Mouse (Mus musculus) adrenal gland, postnatal 36 days (tissue): ENCODE data around the gene Lyzl6. TPM values are rescaled to one million over a fixed set of nuclear protein-coding genes. Genes with fewer than 3 reads are reported as not detected.

Experiments used
- DNase-seq, 2 experiments: peaks; one replicate each; pipeline ENCODE4 v3.0.0; 2021; ENCODE audit warnings: mixed read lengths in 1 of 2
- total RNA-seq, 2 experiments: library from RNA; stranded (reverse); gene quantifications; 2 replicates each; pipeline ENCODE4 v1.2.3; 2021

Gene Lyzl6
- total RNA-seq, 2 experiments from 2014 or later, result not detected

GRCm38 (mm10) chr11:103645731-103646130, 7.0 kb upstream of the Lyzl6 start:
- DNase-seq, result no peak

- DNase-seq, result no peak
These were observed 4.5 kb upstream of the Lyzl6 start for GRCm38 (mm10) chr11:103643211-103643610.

GRCm38 (mm10) chr11:103639407-103639946, 787 bp upstream of the Lyzl6 start:
- peak; percentile 63 to 69 for DNase-seq

DNA sequence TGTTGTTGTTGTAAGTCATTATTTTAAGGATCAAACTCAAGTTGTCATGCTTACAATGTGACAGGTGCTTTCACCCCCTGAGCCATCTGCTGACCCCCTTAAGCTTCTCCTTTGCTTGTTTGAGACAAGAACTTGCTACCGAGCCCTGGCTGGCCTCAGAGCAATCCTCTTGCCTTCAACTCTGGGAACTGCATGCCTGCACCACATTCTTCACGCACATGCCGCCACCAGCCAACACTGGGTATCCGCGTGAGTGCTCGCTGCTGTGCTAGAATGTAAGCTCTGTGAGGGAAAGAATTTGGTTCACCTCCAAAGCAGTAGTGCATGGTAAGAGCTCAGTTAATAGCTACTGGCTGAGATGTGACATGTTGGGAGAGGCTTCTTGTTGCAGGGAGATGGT, 2.4 kb downstream of the Lyzl6 start:
- no peak for DNase-seq

- no peak for DNase-seq
These were observed 3.2 kb downstream of the Lyzl6 start for GRCm38 (mm10) chr11:103635481-103635880.

DNA sequence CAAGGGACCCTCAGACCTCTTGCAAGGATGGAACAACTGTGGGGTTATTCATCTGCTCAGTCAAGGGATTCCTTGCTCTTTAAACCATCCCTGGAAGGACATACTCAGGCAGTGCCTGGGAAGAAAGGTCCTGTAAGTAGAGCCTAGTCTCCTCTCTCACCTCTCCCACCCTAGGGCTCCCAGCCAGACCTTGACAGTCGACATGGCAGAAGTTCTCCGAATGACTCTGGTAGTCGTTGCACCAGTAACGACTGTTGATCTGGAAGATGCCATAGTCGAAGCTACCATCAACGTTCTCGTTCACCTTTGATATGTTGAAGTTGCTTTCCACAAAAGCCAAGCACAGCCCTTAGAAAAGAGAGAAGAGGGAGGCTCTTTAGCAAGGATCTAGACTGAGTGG, 3.9 kb downstream of the Lyzl6 start:
- DNase-seq, result no peak

DNA sequence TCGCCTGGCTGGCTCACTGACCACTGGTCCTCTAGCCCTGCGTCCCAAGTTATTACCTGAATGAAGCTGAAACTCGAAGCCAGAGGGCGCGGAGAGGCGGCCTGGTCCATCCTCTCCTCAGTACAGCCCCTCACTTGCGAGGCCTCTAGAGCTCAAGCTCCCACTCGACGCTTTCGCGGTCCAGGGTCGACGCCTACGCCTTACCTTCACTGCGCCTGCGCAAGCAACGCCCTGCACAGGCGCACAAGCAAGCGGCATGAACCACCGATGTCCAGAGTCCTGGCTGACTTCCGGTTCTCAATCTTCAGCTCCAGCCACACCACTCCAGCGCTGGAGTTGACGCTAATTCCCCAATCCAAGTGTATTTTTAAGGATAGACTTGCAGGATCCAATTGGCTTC, 11.2 kb downstream of the Lyzl6 start:
- DNase-seq, result no peak

DNA sequence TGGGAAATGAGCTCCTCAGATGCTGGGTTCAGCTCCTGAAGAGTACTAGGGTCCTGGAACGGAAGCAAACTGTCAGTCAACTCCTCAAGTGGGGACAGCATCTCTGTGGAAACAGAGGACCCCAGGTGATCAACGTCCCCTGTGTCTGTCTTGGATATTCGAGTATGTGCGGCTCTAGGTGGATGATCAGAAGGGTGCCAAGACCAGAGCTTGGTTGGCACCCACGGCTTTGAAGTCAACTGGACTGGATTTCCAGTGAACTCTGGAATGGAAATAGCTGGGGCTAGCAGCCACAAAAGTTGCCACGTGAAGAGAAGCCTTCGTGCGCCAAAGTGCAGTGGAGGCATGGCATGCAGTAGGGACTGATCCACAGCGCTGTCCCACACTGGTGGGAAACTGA, 17.6 kb downstream of the Lyzl6 start, which contains the start of gene Gm884:
Gene Gm884, minus strand, starts transcription at position 101 of the 400 bp plus-strand sequence.
- no peak for DNase-seq

- no peak for DNase-seq
These were observed 27.9 kb downstream of the Lyzl6 start for GRCm38 (mm10) chr11:103610772-103611171.

GRCm38 (mm10) chr11:103606611-103607010, 32.1 kb downstream of the Lyzl6 start:
- no peak for DNase-seq

Other genes with a start within 250 kb of the Lyzl6 start
- gene Plekhm1, start 226.2 kb downstream of the Lyzl6 start, total RNA-seq, result 10 to 100 TPM; 20.1 to 21.5 TPM
- not detected for gene Lrrc37a, start 134.3 kb downstream of the Lyzl6 start, total RNA-seq
- gene Gm884, start 17.8 kb downstream of the Lyzl6 start, total RNA-seq, result not detected
- gene Rprml, start 10.7 kb upstream of the Lyzl6 start, total RNA-seq, result under 1 TPM in 1 of 2 experiments, not detected in 1; 0.40 TPM
- gene Gosr2, start 59.0 kb upstream of the Lyzl6 start, total RNA-seq, result 10 to 100 TPM; 90.4 to 93.9 TPM
- gene Wnt9b, start 110.9 kb upstream of the Lyzl6 start, total RNA-seq, result under 1 TPM; 0.13 to 0.20 TPM
- gene Wnt3, start 135.3 kb upstream of the Lyzl6 start, total RNA-seq, result 1 to 10 TPM in 1 of 2 experiments, not detected in 1; 1.1 TPM